Mouse (Mus musculus): ENCODE data around the gene Armc8.

The Armc8 gene

GRCm38 (mm10) chr9:99505875-99506274 is 62.8 kb downstream of the Armc8 start:
- DNase-seq (ENCODE audit: low read depth, low spot score) = no peak

GRCm38 (mm10) chr9:99499336-99499735 is 69.4 kb downstream of the Armc8 start:
- no peak for DNase-seq (ENCODE audit: low read depth, low spot score)

GRCm38 (mm10) chr9:99492634-99493200 is 76.0 kb downstream of the Armc8 start:
- DNase-seq (ENCODE audit: low read depth, low spot score) = no peak

- no peak for DNase-seq (ENCODE audit: low read depth, low spot score)
Measured at GRCm38 (mm10) chr9:99491050-99491449, 77.6 kb downstream of the Armc8 start.

- no peak for DNase-seq (ENCODE audit: low read depth, low spot score)
Measured at GRCm38 (mm10) chr9:99487841-99488240, 80.9 kb downstream of the Armc8 start.

GRCm38 (mm10) chr9:99487126-99487695 is 81.5 kb downstream of the Armc8 start:
- no peak for DNase-seq (ENCODE audit: low read depth, low spot score)

GRCm38 (mm10) chr9:99485144-99485543 is 83.6 kb downstream of the Armc8 start:
- no peak for DNase-seq (ENCODE audit: low read depth, low spot score)

- DNase-seq (ENCODE audit: low read depth, low spot score) = no peak
Measured at GRCm38 (mm10) chr9:99484632-99485031, 84.1 kb downstream of the Armc8 start.

GRCm38 (mm10) chr9:99483191-99483590 is 85.5 kb downstream of the Armc8 start:
- no peak for DNase-seq (ENCODE audit: low read depth, low spot score)

- peak; percentile 10 for DNase-seq (ENCODE audit: low read depth, low spot score)
Measured at GRCm38 (mm10) chr9:99480764-99481163, 87.9 kb downstream of the Armc8 start.

- DNase-seq (ENCODE audit: low read depth, low spot score) = no peak
Measured at GRCm38 (mm10) chr9:99479181-99479711, 89.5 kb downstream of the Armc8 start.

GRCm38 (mm10) chr9:99471334-99471733 is 97.4 kb downstream of the Armc8 start:
- DNase-seq (ENCODE audit: low read depth, low spot score) = no peak

GRCm38 (mm10) chr9:99470347-99471092 is 98.2 kb downstream of the Armc8 start:
- no peak for DNase-seq (ENCODE audit: low read depth, low spot score)

GRCm38 (mm10) chr9:99469681-99470273 is 98.9 kb downstream of the Armc8 start:
- no peak for DNase-seq (ENCODE audit: low read depth, low spot score)

- DNase-seq (ENCODE audit: low read depth, low spot score) = no peak
Measured at GRCm38 (mm10) chr9:99468572-99468971, 100.1 kb downstream of the Armc8 start.

GRCm38 (mm10) chr9:99464876-99465275 is 103.8 kb downstream of the Armc8 start:
- DNase-seq (ENCODE audit: low read depth, low spot score) = no peak

GRCm38 (mm10) chr9:99459730-99460129 is 109.0 kb downstream of the Armc8 start:
- no peak for DNase-seq (ENCODE audit: low read depth, low spot score)

GRCm38 (mm10) chr9:99458529-99459208 is 110.0 kb downstream of the Armc8 start:
- no peak for DNase-seq (ENCODE audit: low read depth, low spot score)

GRCm38 (mm10) chr9:99454211-99454610 is 114.5 kb downstream of the Armc8 start:
- DNase-seq (ENCODE audit: low read depth, low spot score) = no peak

- no peak for DNase-seq (ENCODE audit: low read depth, low spot score)
Measured at GRCm38 (mm10) chr9:99451161-99451560, 117.5 kb downstream of the Armc8 start, which contains the start of gene Nme9. Gene Nme9 (plus strand): TSS chr9:99451475.

GRCm38 (mm10) chr9:99449886-99450647 is 118.6 kb downstream of the Armc8 start:
- no peak for DNase-seq (ENCODE audit: low read depth, low spot score)
